ENCODE assay signal across 9 mouse cellular contexts in genomic region chr1:138837786-138838743, GRCm38 (mm10). TPM values are rescaled to one million over a fixed set of nuclear protein-coding genes. Genes with fewer than 3 reads are reported as not detected.
DNase-seq lines count a peak whose midpoint lies in the region; ATAC-seq and TF ChIP-seq lines count a peak whose summit lies in the region.
"Had no signal": no experiment of that assay in that cellular context is flagged by ENCODE, and none has a peak within 500 bp of the region (broad histone marks: within the 10 kb centered on the region; RNA-seq: fewer than 3 reads in every experiment).

No protein-coding gene starts in this region.

- no peak for DNase-seq in heart, postnatal 14 days
- DNase-seq in G1E (ENCODE audit: low spot score): no peak
- no peak for DNase-seq in hindbrain, embryonic 10.5 days (ENCODE audit: low spot score)
- no peak for DNase-seq in layer of hippocampus, adult 11-12 months (ENCODE audit: low spot score)
- DNase-seq in urinary bladder, postnatal 36 days (ENCODE audit: low spot score in 2 of 2): no peak
- no peak for DNase-seq in thymus, postnatal 0 days (ENCODE audit: low spot score)
- DNase-seq: kidney, adult 11 months had no signal

- H3K4me1 ChIP-seq in heart, embryonic 16.5 days (ENCODE audit: control insufficient read depth, insufficient read depth, low read length): peaks cover 11% of the 10 kb centered on the region; the same call in 1 of the 2 replicates
- H3K4me1 ChIP-seq in G1E (ENCODE audit: insufficient read depth, low read depth, low read length): peaks cover 27% of the 10 kb centered on the region
- H3K4me1 ChIP-seq in hindbrain, embryonic 10.5 days (replicated peaks): peaks cover 25% of the 10 kb centered on the region
- H3K4me1 ChIP-seq in midbrain, embryonic 15.5 days: peaks cover 9% of the 10 kb centered on the region; the same call in 1 of the 2 replicates

- intact Hi-C loops in heart, postnatal 14 days (cut with DNase I): loop anchor here (5.0 kb wide), 1 partner anchor 124 kb away; the partner anchor contains the start of gene Dennd1b

- ATAC-seq in heart, embryonic 16.5 days (replicated peaks; ENCODE audit: extremely low read depth, insufficient read depth, low FRiP score): no peak
- ATAC-seq in G1E (ENCODE audit: extremely low read depth, insufficient number of reproducible peaks, low FRiP score, poor library complexity, severe bottlenecking): no peak
- no peak for ATAC-seq in midbrain, embryonic 15.5 days (replicated peaks)

- H3K9me3 ChIP-seq in heart, embryonic 16.5 days (replicated peaks; ENCODE audit: control insufficient read depth, low read length): no peaks in the 10 kb centered on the region
- H3K9me3 ChIP-seq in G1E (replicated peaks): no peaks in the 10 kb centered on the region
- H3K9me3 ChIP-seq in hindbrain, embryonic 10.5 days: no peaks in the 10 kb centered on the region
- no peaks in the 10 kb centered on the region for H3K9me3 ChIP-seq in midbrain, embryonic 15.5 days

- 20% methylated on average over 27 of the region's 27 CpGs for WGBS in heart, embryonic 16.5 days
- 8% methylated on average over 27 of the region's 27 CpGs for WGBS in hindbrain, embryonic 10.5 days
- 9% methylated on average over 27 of the region's 27 CpGs for WGBS in midbrain, embryonic 15.5 days

- peak overlapping the region; percentile 17; the same call in 1 of the 2 replicates for H3K4me2 ChIP-seq in heart, embryonic 16.5 days (ENCODE audit: low read depth, low read length)
- peak overlapping the region; percentile 45 for H3K4me2 ChIP-seq in midbrain, embryonic 15.5 days

- no peaks in the 10 kb centered on the region for H3K36me3 ChIP-seq in heart, embryonic 16.5 days (ENCODE audit: control insufficient read depth, insufficient read depth)
- no peaks in the 10 kb centered on the region for H3K36me3 ChIP-seq in G1E (replicated peaks)
- H3K36me3 ChIP-seq in hindbrain, embryonic 10.5 days: no peaks in the 10 kb centered on the region
- H3K36me3 ChIP-seq in midbrain, embryonic 15.5 days (replicated peaks): no peaks in the 10 kb centered on the region

- H3K27me3 ChIP-seq in heart, embryonic 16.5 days (ENCODE audit: control insufficient read depth, insufficient read depth, low read length): peaks cover 56% of the 10 kb centered on the region
- peaks cover 70% of the 10 kb centered on the region for H3K27me3 ChIP-seq in G1E (ENCODE audit: insufficient read depth, low read length)
- H3K27me3 ChIP-seq in hindbrain, embryonic 10.5 days (ENCODE audit: insufficient read depth, poor library complexity, severe bottlenecking): peaks cover 100% of the 10 kb centered on the region
- H3K27me3 ChIP-seq in midbrain, embryonic 15.5 days (replicated peaks): peaks cover 33% of the 10 kb centered on the region

- no peak overlapping the region for H3K27ac ChIP-seq in heart, embryonic 16.5 days (ENCODE audit: low read length)
- H3K27ac ChIP-seq in hindbrain, embryonic 10.5 days: no peak overlapping the region
- H3K27ac ChIP-seq in midbrain, embryonic 15.5 days: peak overlapping the region; percentile 90

- H3K9ac ChIP-seq in heart, embryonic 16.5 days (ENCODE audit: low read length): no peak overlapping the region
- peak overlapping the region; percentile 65 for H3K9ac ChIP-seq in midbrain, embryonic 15.5 days

- H3K4me3 ChIP-seq in heart, embryonic 16.5 days (ENCODE audit: low read length): no peak overlapping the region
- H3K4me3 ChIP-seq in G1E (ENCODE audit: low read depth, low read length): peak overlapping the region; percentile 56
- H3K4me3 ChIP-seq in hindbrain, embryonic 10.5 days: peak overlapping the region; percentile 40
- peak overlapping the region; percentile 48 for H3K4me3 ChIP-seq in midbrain, embryonic 15.5 days

- TF ChIP-seq CTCF in G1E (IDR thresholded peaks at IDR 0.05; ENCODE audit: low read depth, low read length): no peak

RNA-seq across cellular contexts. Expression of gene Lhx9, which starts 10.3 kb away (rescaled TPM):
- 0.14 and 0.25 TPM in 2 replicates for polyA plus RNA-seq in heart, embryonic 16.5 days (2015; fragmentation: Nextera tagmentation; extraction: Ambion mirVana)
- total RNA-seq in heart, postnatal 14 days (2021): under 1 TPM in 1 of 2 experiments, not detected in 1; 0.24 TPM
- total RNA-seq in G1E (2014; fragmentation: Nextera tagmentation) (0.44 and 4.7 TPM in 2 replicates), G1E (2017) (0.41 and 0.98 TPM in 2 replicates)
- 0.10 TPM in 1 of 2 replicates, not detected in the other for polyA plus RNA-seq in G1E (2012)
- polyA plus RNA-seq in hindbrain, embryonic 10.5 days (2016; fragmentation: Nextera tagmentation; extraction: Ambion mirVana): 11.0 and 18.1 TPM in 2 replicates
- polyA plus RNA-seq in midbrain, embryonic 15.5 days (2015; fragmentation: Nextera tagmentation; extraction: Ambion mirVana): 124 and 139 TPM in 2 replicates
- polyA plus RNA-seq in thymus, postnatal 0 days (2015; fragmentation: Nextera tagmentation; extraction: Ambion mirVana): not detected in 2 replicates

RNA-seq across cellular contexts. Expression of gene 2310009B15Rik, which starts 18.6 kb away (rescaled TPM):
- polyA plus RNA-seq in heart, embryonic 16.5 days (2015; fragmentation: Nextera tagmentation; extraction: Ambion mirVana): 26.8 and 29.4 TPM in 2 replicates
- total RNA-seq in heart, postnatal 14 days (2021): 10 to 100 TPM in 1 of 2 experiments, 1 to 10 TPM in 1; 9.4 to 11.1 TPM
- total RNA-seq in G1E (2014; fragmentation: Nextera tagmentation) (40.7 and 41.8 TPM in 2 replicates), G1E (2017) (41.8 and 48.2 TPM in 2 replicates)
- 58.5 and 62.6 TPM in 2 replicates for polyA plus RNA-seq in G1E (2012)
- polyA plus RNA-seq in hindbrain, embryonic 10.5 days (2016; fragmentation: Nextera tagmentation; extraction: Ambion mirVana): 43.2 and 45.0 TPM in 2 replicates
- 33.6 and 37.6 TPM in 2 replicates for polyA plus RNA-seq in midbrain, embryonic 15.5 days (2015; fragmentation: Nextera tagmentation; extraction: Ambion mirVana)
- polyA plus RNA-seq in thymus, postnatal 0 days (2015; fragmentation: Nextera tagmentation; extraction: Ambion mirVana): 57.3 and 59.5 TPM in 2 replicates
